Mouse (Mus musculus) midbrain, embryonic 11.5 days (tissue): ENCODE data around the gene Mgam. TPM values are rescaled to one million over a fixed set of nuclear protein-coding genes. Genes with fewer than 3 reads are reported as not detected.
"Not testable (repeated sequence)": the region's sequence is repeated elsewhere in the genome, so short reads cannot be mapped to it uniquely, and the experiment has no call there.

Experiments used
- ATAC-seq: fragments of 200-750 bp; cut with Nextera tagmentation; 2 replicates; pipeline ENCODE4 v1.8.0; 2017; ENCODE audit warnings: moderate TSS enrichment, moderate library complexity; ENCODE audit not compliant: low FRiP score
- DNase-seq: peaks from one replicate; pipeline ENCODE4 v3.0.0; 2015; ENCODE audit warnings: low spot score; ENCODE audit errors: missing footprints
- H3K27ac ChIP-seq: fragments of 300-500 bp; sonication (generic); 2 replicates; pipeline ENCODE4 v1.5.1; 2014; ENCODE audit warnings: low read depth, low read length
- H3K27me3 ChIP-seq: fragments of 300-500 bp; sonication (generic); 2 replicates; pipeline ENCODE4 v1.6.1; 2014; ENCODE audit warnings: mild to moderate bottlenecking, low read length, moderate library complexity, mixed read lengths; ENCODE audit not compliant: control insufficient read depth, insufficient read depth
- H3K36me3 ChIP-seq: fragments of 300-500 bp; sonication (generic); 2 replicates; pipeline ENCODE4 v1.6.1; 2014; ENCODE audit warnings: mild to moderate bottlenecking, low read length, moderate library complexity, mixed read lengths; ENCODE audit not compliant: control insufficient read depth, insufficient read depth
- H3K4me1 ChIP-seq: fragments of 300-500 bp; sonication (generic); 2 replicates; pipeline ENCODE4 v1.6.1; 2014; ENCODE audit warnings: low read length; ENCODE audit not compliant: control insufficient read depth, insufficient read depth
- H3K4me2 ChIP-seq: fragments of 300-500 bp; sonication (generic); 2 replicates; pipeline ENCODE4 v1.6.1; 2014; ENCODE audit warnings: mild to moderate bottlenecking, moderate library complexity
- H3K4me3 ChIP-seq: fragments of 300-500 bp; sonication (generic); 2 replicates; pipeline ENCODE4 v1.5.1; 2014; ENCODE audit warnings: low read depth, low read length
- H3K9ac ChIP-seq: fragments of 300-500 bp; sonication (generic); 2 replicates; pipeline ENCODE4 v1.6.1; 2014; ENCODE audit warnings: low read length
- H3K9me3 ChIP-seq: fragments of 300-500 bp; sonication (generic); 2 replicates; pipeline ENCODE4 v1.6.1; 2016; ENCODE audit warnings: low read length; ENCODE audit not compliant: control insufficient read depth
- WGBS: fragments of 180-500 bp; shearing (Covaris S2); extraction: QIAGEN DNeasy Blood & Tissue Kit; methylation state at CpG from one replicate; pipeline ENCODE4 v1.1.7; 2014; 5-methylcytosine and 5-hydroxymethylcytosine counted together
- polyA plus RNA-seq: library from polyadenylated mRNA; unstranded; fragments of >200 nt; fragmentation: Nextera tagmentation; extraction: Ambion mirVana; gene quantifications from 2 replicates; pipeline ENCODE4 v1.2.1, GENCODE M21; 2014

Mgam gene
- not detected in 2 replicates for polyA plus RNA-seq

DNA sequence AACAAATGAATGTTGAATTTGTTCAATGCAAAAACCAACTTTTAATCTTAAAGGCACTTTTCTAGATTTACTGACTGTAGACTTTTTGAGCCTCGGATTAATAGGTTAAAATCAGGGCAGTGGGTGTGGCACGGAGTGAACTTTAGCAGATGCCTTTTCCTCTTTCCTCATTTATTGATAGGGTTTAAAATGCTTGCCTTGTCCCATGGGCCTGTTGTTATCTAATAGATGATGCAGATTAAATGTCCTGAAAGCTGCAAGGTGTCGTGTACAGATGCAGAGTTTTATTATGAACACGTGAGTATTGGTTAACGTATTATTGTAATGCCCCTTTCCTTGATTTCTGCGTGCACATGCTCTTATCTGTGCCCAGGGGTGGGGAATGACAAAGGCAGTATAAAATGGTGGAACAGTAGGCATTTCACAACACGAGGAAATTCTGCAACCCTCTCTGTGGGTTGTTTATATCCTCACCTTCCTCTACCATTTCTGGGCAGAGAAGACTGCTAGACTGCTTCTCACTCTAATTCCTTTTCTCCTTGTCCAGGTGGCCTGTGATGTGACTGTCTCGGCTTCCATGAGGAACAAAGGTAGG, at the start of gene Mgam:
TSS of gene Mgam (plus strand) at position 426 of the 595 bp plus-strand sequence.
- Histone ChIP-seq H3K36me3 (no peaks in the 10 kb centered on the region), H3K4me2 (no peak within 1 kb of the TSS), H3K27ac (no peak within 1 kb of the TSS), H3K27me3 (no peaks in the 10 kb centered on the region), H3K9me3 (no peaks in the 10 kb centered on the region), H3K4me1 (no peaks in the 10 kb centered on the region), H3K9ac (no peak within 1 kb of the TSS), H3K4me3 (no peak within 1 kb of the TSS)
- WGBS: 88% methylated on average over 8 of the region's 8 CpGs
- DNase-seq (no peak), ATAC-seq (no peak)

- Histone ChIP-seq H3K4me1 (no peaks in the 10 kb centered on the region), H3K36me3 (no peaks in the 10 kb centered on the region)
- WGBS: 90% methylated on average over 6 of the region's 6 CpGs
These were observed 44.3 kb upstream of the Mgam start for GRCm38 (mm10) chr6:40584336-40584735.

GRCm38 (mm10) chr6:40585645-40586044, 43.0 kb upstream of the Mgam start, which contains the start of gene Clec5a:
Gene Clec5a (minus strand): TSS chr6:40585821.
- no peak for DNase-seq
- Histone ChIP-seq H3K9me3 (no peaks in the 10 kb centered on the region), H3K9ac (no peak within 1 kb of the TSS), H3K27me3 (no peaks in the 10 kb centered on the region), H3K36me3 (no peaks in the 10 kb centered on the region), H3K27ac (no peak within 1 kb of the TSS), H3K4me2 (no peak within 1 kb of the TSS), H3K4me3 (no peak within 1 kb of the TSS), H3K4me1 (no peaks in the 10 kb centered on the region)
- WGBS: 81% methylated on average over 5 of the region's 5 CpGs
- ATAC-seq: no peak

More at GRCm38 (mm10) chr6:40584336-40584735, 44.3 kb upstream of the Mgam start:
- no peak overlapping the region for H3K9ac ChIP-seq
- H3K9me3 ChIP-seq: no peaks in the 10 kb centered on the region
- H3K4me3 ChIP-seq: no peak overlapping the region
- H3K4me2 ChIP-seq: no peak overlapping the region
- ATAC-seq (no peak), DNase-seq (no peak)
- H3K27me3 ChIP-seq: no peaks in the 10 kb centered on the region
- H3K27ac ChIP-seq: no peak overlapping the region

DNA sequence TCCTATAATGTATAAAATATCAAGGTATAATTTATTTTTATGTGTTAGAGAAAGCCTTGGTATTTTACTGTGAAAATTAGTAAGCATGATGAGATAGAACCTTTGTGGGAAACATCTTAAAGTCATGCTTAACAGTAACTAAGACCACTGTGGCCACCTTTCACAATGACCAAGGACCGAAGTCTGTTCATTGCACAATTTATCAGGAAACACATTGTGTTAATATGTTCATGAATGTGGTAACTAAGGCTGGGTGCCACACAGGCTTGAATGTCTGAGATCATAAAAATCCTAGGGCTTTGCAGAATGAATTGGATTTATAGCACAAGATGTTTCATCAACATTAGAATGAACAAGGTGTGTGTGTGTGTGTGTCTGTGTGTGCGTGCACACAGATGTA, 40.3 kb upstream of the Mgam start:
- Histone ChIP-seq H3K9me3 (no peaks in the 10 kb centered on the region), H3K9ac (no peak overlapping the region), H3K4me2 (no peak overlapping the region), H3K27me3 (no peaks in the 10 kb centered on the region), H3K27ac (no peak overlapping the region), H3K4me1 (no peaks in the 10 kb centered on the region), H3K4me3 (no peak overlapping the region), H3K36me3 (no peaks in the 10 kb centered on the region)
- no peak for ATAC-seq
- no peak for DNase-seq
- WGBS: 94% methylated on average over 2 of the region's 2 CpGs

- no peak overlapping the region for H3K27ac ChIP-seq
- WGBS: 75% methylated on average over 3 of the region's 3 CpGs
These were observed 33.7 kb upstream of the Mgam start for GRCm38 (mm10) chr6:40594804-40595550.

DNA sequence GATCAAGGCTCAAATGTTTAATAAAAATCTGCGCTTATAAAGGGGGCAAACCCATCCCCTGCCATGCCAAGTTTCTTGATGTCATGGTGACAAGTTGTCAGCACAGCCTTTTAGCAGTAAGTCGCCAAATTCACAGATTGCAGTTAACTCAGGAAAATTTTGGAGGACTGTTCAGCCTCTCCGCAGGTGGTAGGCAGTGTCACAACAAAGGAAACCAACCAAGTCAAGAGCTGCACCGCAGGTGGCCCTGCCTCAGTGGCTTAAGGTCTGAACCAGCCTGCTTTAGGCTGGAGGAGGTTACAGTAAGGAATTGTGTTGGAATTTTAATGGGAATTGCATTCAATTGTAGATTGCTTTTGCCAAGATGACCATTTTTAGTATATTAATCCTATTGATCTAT, 30.1 kb upstream of the Mgam start:
- H3K4me3 ChIP-seq, H3K27ac ChIP-seq, ATAC-seq, DNase-seq, H3K4me2 ChIP-seq, H3K36me3 ChIP-seq, H3K4me1 ChIP-seq, H3K9me3 ChIP-seq, H3K9ac ChIP-seq, H3K27me3 ChIP-seq: not testable (repeated sequence)
- 26% methylated on average over 4 of the region's 4 CpGs for WGBS

More at GRCm38 (mm10) chr6:40594804-40595550, 33.7 kb upstream of the Mgam start:
- Histone ChIP-seq H3K36me3 (no peaks in the 10 kb centered on the region), H3K4me3 (no peak overlapping the region), H3K4me1 (no peaks in the 10 kb centered on the region), H3K4me2 (no peak overlapping the region), H3K9ac (no peak overlapping the region), H3K9me3 (no peaks in the 10 kb centered on the region), H3K27me3 (no peaks in the 10 kb centered on the region)
- no peak for DNase-seq
- no peak for ATAC-seq

GRCm38 (mm10) chr6:40607431-40607830, 21.2 kb upstream of the Mgam start:
- DNase-seq: no peak
- no peak overlapping the region for H3K9ac ChIP-seq

DNA sequence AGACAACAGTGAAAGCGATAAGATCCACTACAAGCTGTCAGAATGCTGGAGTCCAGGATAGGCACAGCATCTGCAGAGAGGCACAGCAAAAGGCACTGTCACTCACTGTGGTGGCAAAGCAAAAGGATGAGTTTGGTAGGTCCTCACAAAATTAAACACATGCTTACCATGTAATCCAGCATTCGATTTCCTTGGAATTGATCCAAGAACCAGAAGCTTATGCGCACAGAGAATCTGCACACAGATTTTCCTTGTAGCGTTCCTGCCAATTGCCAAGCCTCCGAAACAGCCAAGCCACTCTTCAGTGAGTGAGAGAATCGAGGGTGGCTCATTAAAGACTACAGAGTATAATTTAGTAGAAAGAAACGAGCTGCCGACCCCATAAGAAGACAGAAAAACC, 18.4 kb upstream of the Mgam start:
- no peak overlapping the region for H3K9ac ChIP-seq
- no peaks in the 10 kb centered on the region for H3K9me3 ChIP-seq
- DNase-seq: no peak
- no peaks in the 10 kb centered on the region for H3K27me3 ChIP-seq
- no peak overlapping the region for H3K4me3 ChIP-seq
- no peak for ATAC-seq
- WGBS: 90% methylated on average over 8 of the region's 8 CpGs
- no peaks in the 10 kb centered on the region for H3K36me3 ChIP-seq
- no peak overlapping the region for H3K27ac ChIP-seq
- H3K4me1 ChIP-seq: no peaks in the 10 kb centered on the region
- H3K4me2 ChIP-seq: no peak overlapping the region

More at GRCm38 (mm10) chr6:40607431-40607830, 21.2 kb upstream of the Mgam start:
- Histone ChIP-seq H3K4me2 (no peak overlapping the region), H3K27ac (no peak overlapping the region), H3K4me3 (no peak overlapping the region), H3K27me3 (no peaks in the 10 kb centered on the region), H3K4me1 (no peaks in the 10 kb centered on the region), H3K9me3 (no peaks in the 10 kb centered on the region), H3K36me3 (no peaks in the 10 kb centered on the region)
- ATAC-seq: no peak

- Histone ChIP-seq H3K4me1 (no peaks in the 10 kb centered on the region), H3K9ac (no peak within 1 kb of the TSS), H3K4me3 (no peak within 1 kb of the TSS), H3K27me3 (no peaks in the 10 kb centered on the region), H3K9me3 (no peaks in the 10 kb centered on the region), H3K4me2 (no peak within 1 kb of the TSS), H3K27ac (no peak within 1 kb of the TSS), H3K36me3 (no peaks in the 10 kb centered on the region)
- ATAC-seq: no peak
- 83% methylated on average over 4 of the region's 4 CpGs for WGBS
- DNase-seq: no peak
These were observed 15.3 kb upstream of the Mgam start, which contains the start of gene Tas2r138 for GRCm38 (mm10) chr6:40613260-40613852. Gene Tas2r138 (minus strand): TSS chr6:40613310.
